Mouse (Mus musculus): ENCODE measurements around the gene Chchd6. TPM values are rescaled to one million over a fixed set of nuclear protein-coding genes. Genes with fewer than 3 reads are reported as not detected.

Chchd6 gene
- polyA plus RNA-seq, 1 experiment from 2014 or later = 201 TPM

DNA sequence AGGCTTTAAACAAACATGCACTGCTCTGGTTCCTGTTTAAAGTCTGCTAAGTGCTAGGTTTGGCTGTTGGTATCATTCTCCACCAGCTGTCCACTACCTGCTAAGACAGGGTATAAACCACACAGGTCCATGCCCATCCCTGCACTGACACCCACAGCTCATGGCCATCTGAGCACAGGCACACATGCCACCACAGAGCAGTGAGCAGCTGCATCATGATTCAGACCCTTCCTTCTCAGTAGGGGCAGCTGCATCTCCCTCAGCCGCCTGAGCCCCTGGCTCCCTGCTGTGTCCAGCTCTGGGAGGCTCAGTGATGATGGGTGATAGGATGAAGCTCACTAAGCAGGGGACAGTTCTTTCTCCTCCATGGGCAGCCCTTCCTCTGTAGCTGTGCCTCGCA is 217.2 kb downstream of the Chchd6 start:
- Histone ChIP-seq H3K36me3 (ENCODE audit: control insufficient read depth, insufficient read depth, low read length) (no peaks in the 10 kb centered on the region), H3K27ac (ENCODE audit: low read depth, low read length) (no peak overlapping the region), H3K27me3 (replicated peaks; ENCODE audit: control insufficient read depth, insufficient read depth, low read length) (no peaks in the 10 kb centered on the region), H3K4me1 (ENCODE audit: control insufficient read depth, insufficient read depth, low read depth, low read length) (no peaks in the 10 kb centered on the region), H3K9ac (ENCODE audit: low read depth, low read length) (no peak overlapping the region), H3K4me2 (ENCODE audit: low read length) (no peak overlapping the region), H3K9me3 (ENCODE audit: control insufficient read depth, low read length) (no peaks in the 10 kb centered on the region), H3K4me3 (ENCODE audit: low read length) (no peak overlapping the region)
- 67% methylated on average over 2 of the region's 2 CpGs for WGBS
- ATAC-seq = no peak

DNA sequence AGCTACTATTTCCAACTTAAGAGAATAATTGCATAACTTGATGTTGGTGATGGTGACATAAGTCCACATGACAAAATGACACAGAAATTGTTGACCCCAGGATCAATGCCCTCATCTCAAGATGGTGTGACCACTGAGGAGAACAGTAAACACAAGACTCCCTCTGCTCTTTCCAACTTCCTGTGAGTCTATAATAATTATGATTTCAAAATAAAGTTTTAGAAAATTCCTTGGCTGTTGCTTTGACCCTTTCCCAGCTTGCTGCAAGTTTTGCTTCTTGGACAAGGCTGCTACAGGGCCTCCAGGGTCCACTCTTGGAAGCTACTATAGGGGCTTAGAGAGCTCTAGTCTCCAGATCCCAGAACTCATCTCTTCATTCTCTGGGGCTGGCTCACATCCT is 226.6 kb downstream of the Chchd6 start:
- no peak for ATAC-seq
- no peaks in the 10 kb centered on the region for H3K4me1 ChIP-seq (ENCODE audit: control insufficient read depth, insufficient read depth, low read depth, low read length)

DNA sequence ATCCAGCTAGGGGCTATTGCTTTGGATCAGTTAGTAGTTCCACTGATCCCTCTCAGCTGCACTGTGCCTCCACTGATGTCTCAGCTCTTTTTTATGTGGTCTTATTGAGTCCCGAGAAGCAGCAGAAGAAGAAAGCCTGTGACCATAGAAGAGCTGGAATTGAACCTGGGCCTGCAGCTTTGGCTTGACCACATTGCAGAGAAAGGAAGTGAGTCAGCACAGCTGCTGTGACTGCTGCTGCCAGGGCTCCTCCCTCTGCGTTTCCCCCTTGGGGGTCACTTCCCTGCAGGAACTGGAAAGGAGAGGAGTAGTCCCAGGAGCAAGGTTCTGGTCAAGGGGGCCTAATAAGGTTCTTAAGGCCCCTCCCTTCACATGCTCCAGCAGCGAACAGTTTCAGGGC is 231.1 kb downstream of the Chchd6 start:
- Histone ChIP-seq H3K27ac (ENCODE audit: low read depth, low read length) (no peak overlapping the region), H3K4me3 (ENCODE audit: low read length) (no peak overlapping the region), H3K9ac (ENCODE audit: low read depth, low read length) (no peak overlapping the region), H3K4me1 (ENCODE audit: control insufficient read depth, insufficient read depth, low read depth, low read length) (peaks cover 17% of the 10 kb centered on the region), H3K27me3 (replicated peaks; ENCODE audit: control insufficient read depth, insufficient read depth, low read length) (no peaks in the 10 kb centered on the region), H3K4me2 (ENCODE audit: low read length) (no peak overlapping the region), H3K36me3 (ENCODE audit: control insufficient read depth, insufficient read depth, low read length) (no peaks in the 10 kb centered on the region), H3K9me3 (ENCODE audit: control insufficient read depth, low read length) (no peaks in the 10 kb centered on the region)
- WGBS = 65% methylated on average over 3 of the region's 3 CpGs
- no peak for ATAC-seq

More for the DNA sequence above, 226.6 kb downstream of the Chchd6 start:
- H3K9ac ChIP-seq (ENCODE audit: low read depth, low read length) = no peak overlapping the region
- no peaks in the 10 kb centered on the region for H3K36me3 ChIP-seq (ENCODE audit: control insufficient read depth, insufficient read depth, low read length)
- H3K27me3 ChIP-seq (replicated peaks; ENCODE audit: control insufficient read depth, insufficient read depth, low read length) = no peaks in the 10 kb centered on the region
- no peaks in the 10 kb centered on the region for H3K9me3 ChIP-seq (ENCODE audit: control insufficient read depth, low read length)
- H3K4me3 ChIP-seq (ENCODE audit: low read length) = no peak overlapping the region
- no peak overlapping the region for H3K27ac ChIP-seq (ENCODE audit: low read depth, low read length)
- H3K4me2 ChIP-seq (ENCODE audit: low read length) = no peak overlapping the region

DNA sequence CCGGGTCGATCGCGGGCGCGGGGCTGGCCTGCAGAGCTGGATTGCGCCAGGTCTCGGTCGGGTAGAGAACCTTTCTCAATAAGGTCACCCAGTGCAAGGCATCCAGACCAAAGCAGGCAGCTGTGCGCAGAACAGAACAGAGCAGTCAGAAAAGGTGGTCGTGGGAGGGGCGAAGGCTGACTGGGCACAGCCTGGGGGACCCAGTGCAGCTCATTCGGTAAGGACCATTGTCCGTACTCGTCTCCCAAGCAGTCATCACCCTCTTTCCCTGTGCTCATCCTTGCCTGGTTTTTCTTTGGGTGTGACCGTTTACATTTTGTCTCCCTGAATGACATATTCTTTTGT is 232.4 kb downstream of the Chchd6 start:
- 2% methylated on average over 16 of the region's 16 CpGs for WGBS
- H3K27me3 ChIP-seq (replicated peaks; ENCODE audit: control insufficient read depth, insufficient read depth, low read length) = no peaks in the 10 kb centered on the region
- H3K9ac ChIP-seq (ENCODE audit: low read depth, low read length) = peak overlapping the region; percentile 80
- peak; percentile 51; the same call in 1 of the 2 replicates for ATAC-seq
- no peaks in the 10 kb centered on the region for H3K36me3 ChIP-seq (ENCODE audit: control insufficient read depth, insufficient read depth, low read length)
- H3K4me3 ChIP-seq (ENCODE audit: low read length) = peak overlapping the region; percentile 97
- H3K4me2 ChIP-seq (ENCODE audit: low read length) = peak overlapping the region; percentile 98
- H3K27ac ChIP-seq (ENCODE audit: low read depth, low read length) = peak overlapping the region; percentile 52
- peaks cover 29% of the 10 kb centered on the region for H3K4me1 ChIP-seq (ENCODE audit: control insufficient read depth, insufficient read depth, low read depth, low read length)
- H3K9me3 ChIP-seq (ENCODE audit: control insufficient read depth, low read length) = no peaks in the 10 kb centered on the region

DNA sequence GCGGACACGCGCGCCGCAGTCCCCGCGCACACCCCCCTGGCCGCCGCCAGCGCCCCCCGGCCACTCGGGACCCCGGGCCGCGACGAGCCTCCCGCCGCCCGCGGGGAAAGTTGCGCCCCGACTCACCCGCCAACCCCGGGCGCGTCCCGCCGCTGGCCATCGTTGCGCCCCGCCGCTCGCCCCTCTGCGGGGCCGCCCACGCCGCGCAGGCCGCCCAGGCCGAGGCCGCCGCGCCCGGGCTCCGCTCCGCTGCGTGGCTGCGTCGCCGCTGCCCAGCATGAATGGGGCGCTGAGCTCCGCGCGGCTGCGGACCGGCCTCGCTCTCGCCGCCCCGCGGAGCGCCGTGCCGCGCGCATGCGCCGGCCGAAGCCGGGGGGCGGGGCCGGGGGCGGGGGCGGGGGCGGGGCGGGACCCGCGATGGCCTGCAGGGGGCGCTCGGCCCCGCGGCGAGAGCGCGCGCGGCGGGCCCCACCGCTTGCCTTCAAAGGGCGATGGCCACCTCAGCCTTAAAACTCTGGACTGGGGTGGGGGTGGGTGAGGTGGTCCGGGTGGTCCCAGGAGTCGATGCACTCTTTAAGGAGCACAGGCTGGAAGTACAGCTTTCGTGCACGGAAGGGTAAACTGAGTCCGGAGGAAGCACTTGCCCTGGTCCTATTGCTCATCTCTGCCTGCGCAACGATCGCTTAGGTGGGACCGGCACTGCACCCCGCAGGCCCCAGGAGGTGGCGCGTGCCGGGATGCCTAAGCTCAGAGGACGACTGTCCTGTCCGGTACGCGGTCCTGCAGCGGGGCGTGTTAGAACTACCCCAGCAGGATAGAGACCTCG is 233.0 kb downstream of the Chchd6 start, which contains the start of gene Plxna1:
Gene Plxna1 (minus strand): TSS at position 340 of the 826 bp plus-strand sequence.
- peak; percentile 80 for ATAC-seq
- H3K9me3 ChIP-seq (ENCODE audit: control insufficient read depth, low read length) = no peaks in the 10 kb centered on the region
- H3K4me1 ChIP-seq (ENCODE audit: control insufficient read depth, insufficient read depth, low read depth, low read length) = peaks cover 29% of the 10 kb centered on the region
- H3K27me3 ChIP-seq (replicated peaks; ENCODE audit: control insufficient read depth, insufficient read depth, low read length) = no peaks in the 10 kb centered on the region
- H3K36me3 ChIP-seq (ENCODE audit: control insufficient read depth, insufficient read depth, low read length) = no peaks in the 10 kb centered on the region
- H3K4me2 ChIP-seq (ENCODE audit: low read length) = peak within 1 kb of the TSS; percentile 98
- H3K9ac ChIP-seq (ENCODE audit: low read depth, low read length) = peak within 1 kb of the TSS; percentile 98
- peak within 1 kb of the TSS; percentile 80 for H3K27ac ChIP-seq (ENCODE audit: low read depth, low read length)
- WGBS = under 1% methylated on average over 66 of the region's 110 CpGs
- H3K4me3 ChIP-seq (ENCODE audit: low read length) = peak within 1 kb of the TSS; percentile 97

DNA sequence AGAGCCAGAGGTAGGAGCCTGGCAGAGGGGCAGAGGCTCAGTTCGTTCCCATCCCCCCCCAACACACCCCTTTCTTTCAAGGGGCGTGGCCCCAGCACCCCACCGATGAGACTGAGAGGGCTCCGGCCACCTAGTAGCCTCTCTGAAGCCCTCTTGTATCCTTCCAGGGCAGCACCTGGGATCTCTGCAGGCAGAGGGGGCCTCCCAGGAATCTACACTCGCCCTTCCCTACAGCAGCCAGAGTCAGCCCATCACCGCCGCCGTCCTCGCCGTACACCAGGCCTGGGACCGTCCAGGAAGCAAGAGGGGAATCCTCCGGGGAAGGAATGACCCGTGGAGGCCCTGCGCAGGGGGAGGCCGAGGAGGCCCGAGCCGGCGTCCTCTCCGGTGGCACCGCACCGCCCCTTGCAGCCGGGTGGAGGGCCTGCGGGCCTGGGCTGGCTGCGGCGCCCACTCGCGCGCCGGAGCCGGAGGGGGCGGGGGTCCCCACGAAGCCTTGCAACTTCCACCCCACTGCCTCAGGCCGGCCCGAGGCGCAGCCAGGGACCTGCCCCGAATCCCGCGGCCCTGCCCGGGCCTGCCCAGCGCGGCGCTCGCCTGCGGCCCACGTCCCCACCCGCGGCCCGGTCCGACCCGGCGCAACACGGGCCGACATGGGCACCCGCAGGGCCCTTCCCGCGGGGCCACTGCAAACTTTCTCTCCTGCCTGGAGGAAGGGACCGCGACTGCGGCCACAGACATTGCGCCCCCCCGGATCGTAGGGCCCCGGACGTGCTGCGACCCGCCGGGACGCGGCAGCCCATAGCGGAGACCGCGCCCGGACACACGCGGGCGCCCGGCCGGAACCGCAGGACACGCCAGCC is 233.8 kb downstream of the Chchd6 start:
- H3K9me3 ChIP-seq (ENCODE audit: control insufficient read depth, low read length) = no peaks in the 10 kb centered on the region
- no peaks in the 10 kb centered on the region for H3K36me3 ChIP-seq (ENCODE audit: control insufficient read depth, insufficient read depth, low read length)
- peak overlapping the region; percentile 98 for H3K9ac ChIP-seq (ENCODE audit: low read depth, low read length)
- H3K27me3 ChIP-seq (replicated peaks; ENCODE audit: control insufficient read depth, insufficient read depth, low read length) = no peaks in the 10 kb centered on the region
- peak overlapping the region; percentile 98 for H3K4me2 ChIP-seq (ENCODE audit: low read length)
- peak; percentile 14 for ATAC-seq
- H3K27ac ChIP-seq (ENCODE audit: low read depth, low read length) = peak overlapping the region; percentile 80
- peak overlapping the region; percentile 97 for H3K4me3 ChIP-seq (ENCODE audit: low read length)
- WGBS = 1% methylated on average over 39 of the region's 80 CpGs
- H3K4me1 ChIP-seq (ENCODE audit: control insufficient read depth, insufficient read depth, low read depth, low read length) = peaks cover 29% of the 10 kb centered on the region

DNA sequence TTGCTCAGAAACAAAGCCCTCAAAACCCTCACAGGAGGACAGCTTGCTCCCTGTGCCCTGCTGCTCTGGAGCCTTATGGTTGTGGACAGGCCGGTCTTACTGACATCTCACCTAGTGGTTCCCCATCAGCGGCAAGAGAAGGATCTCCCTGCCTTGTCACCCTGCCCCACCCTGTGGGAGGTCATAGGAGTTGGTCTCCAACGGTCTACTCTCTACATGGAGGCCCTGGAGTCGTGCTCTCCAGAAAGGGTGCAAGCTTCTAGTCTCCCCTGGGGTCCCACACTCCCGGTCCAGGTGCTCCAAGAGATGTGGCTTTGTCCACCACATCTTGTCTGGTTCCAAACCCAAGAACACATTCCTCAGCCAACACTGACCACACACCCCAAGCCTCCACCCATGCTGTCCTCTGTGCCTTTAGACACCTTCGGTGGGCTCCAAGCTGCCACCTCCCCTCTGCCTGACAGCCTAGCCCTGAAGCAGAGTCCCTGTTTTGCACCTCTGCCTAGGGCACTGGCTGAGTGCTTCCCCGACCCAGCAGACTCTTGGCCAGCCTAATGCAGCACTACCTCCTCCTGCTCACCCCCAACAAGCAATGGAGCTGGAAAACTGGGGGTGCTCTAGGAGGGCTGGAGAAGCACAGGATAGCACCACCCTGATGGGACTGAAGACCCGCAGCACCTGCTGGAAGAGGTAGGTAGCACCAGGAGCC is 234.6 kb downstream of the Chchd6 start:
- H3K27ac ChIP-seq (ENCODE audit: low read depth, low read length) = no peak overlapping the region
- H3K4me1 ChIP-seq (ENCODE audit: control insufficient read depth, insufficient read depth, low read depth, low read length) = peaks cover 33% of the 10 kb centered on the region
- no peaks in the 10 kb centered on the region for H3K27me3 ChIP-seq (replicated peaks; ENCODE audit: control insufficient read depth, insufficient read depth, low read length)
- ATAC-seq = peak; percentile 2
- H3K4me3 ChIP-seq (ENCODE audit: low read length) = peak overlapping the region; percentile 97
- 34% methylated on average over 8 of the region's 8 CpGs for WGBS
- H3K9me3 ChIP-seq (ENCODE audit: control insufficient read depth, low read length) = no peaks in the 10 kb centered on the region
- no peaks in the 10 kb centered on the region for H3K36me3 ChIP-seq (ENCODE audit: control insufficient read depth, insufficient read depth, low read length)
- peak overlapping the region; percentile 98 for H3K9ac ChIP-seq (ENCODE audit: low read depth, low read length)
- peak overlapping the region; percentile 98 for H3K4me2 ChIP-seq (ENCODE audit: low read length)

DNA sequence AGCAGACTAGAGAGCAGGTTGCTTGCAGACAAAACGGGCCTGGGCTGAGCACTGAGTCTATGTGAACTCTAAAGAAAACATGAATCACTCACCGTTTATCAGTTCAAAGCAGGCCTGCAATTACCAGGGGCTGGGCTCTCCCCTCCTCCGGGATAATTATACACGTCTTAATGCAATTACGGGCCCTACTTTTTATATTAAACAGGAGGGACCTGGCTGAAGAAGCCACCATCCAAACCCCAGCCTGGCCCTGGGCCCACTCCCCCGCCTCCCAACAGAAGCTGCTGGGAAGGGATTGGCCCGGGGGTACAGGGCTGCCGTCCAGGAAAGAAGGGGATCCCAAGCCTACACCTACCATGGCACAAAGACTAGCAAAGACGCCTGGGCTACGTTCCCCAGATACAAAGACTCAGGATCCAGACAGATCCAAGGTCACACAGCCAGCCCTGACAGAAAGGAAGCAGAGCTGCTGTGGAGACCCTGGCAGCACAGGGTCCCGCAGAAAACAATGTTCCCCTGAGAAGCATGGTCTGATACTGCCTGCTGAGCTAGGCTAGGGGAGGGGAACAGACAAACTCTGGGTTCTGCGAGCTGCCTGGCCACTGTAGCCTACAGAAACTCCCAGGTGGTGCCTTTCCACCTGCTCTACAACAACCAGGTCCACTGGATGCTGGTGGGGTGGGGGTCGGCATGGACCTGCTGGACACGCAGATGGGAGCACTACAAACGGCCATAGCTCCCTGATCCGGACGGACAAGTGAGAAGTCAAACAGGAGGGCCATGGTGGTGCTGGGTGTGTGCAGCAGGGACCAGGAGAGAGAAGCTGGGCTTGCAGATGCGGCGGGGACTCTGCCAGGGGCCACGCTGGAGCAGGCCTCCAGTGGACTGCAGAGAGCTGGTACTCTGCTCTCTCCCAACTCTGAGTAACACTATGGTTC is 235.4 kb downstream of the Chchd6 start:
- H3K9ac ChIP-seq (ENCODE audit: low read depth, low read length) = peak overlapping the region; percentile 98
- peaks cover 36% of the 10 kb centered on the region for H3K4me1 ChIP-seq (ENCODE audit: control insufficient read depth, insufficient read depth, low read depth, low read length)
- peak overlapping the region; percentile 97 for H3K4me3 ChIP-seq (ENCODE audit: low read length)
- H3K9me3 ChIP-seq (ENCODE audit: control insufficient read depth, low read length) = no peaks in the 10 kb centered on the region
- no peak overlapping the region for H3K27ac ChIP-seq (ENCODE audit: low read depth, low read length)
- no peaks in the 10 kb centered on the region for H3K27me3 ChIP-seq (replicated peaks; ENCODE audit: control insufficient read depth, insufficient read depth, low read length)
- H3K36me3 ChIP-seq (ENCODE audit: control insufficient read depth, insufficient read depth, low read length) = no peaks in the 10 kb centered on the region
- no peak for ATAC-seq
- 31% methylated on average over 19 of the region's 20 CpGs for WGBS
- peak overlapping the region; percentile 98 for H3K4me2 ChIP-seq (ENCODE audit: low read length)

Measured in hindbrain, embryonic 16.5 days (tissue).